Mouse (Mus musculus): ENCODE results near the gene Xxylt1. TPM values are rescaled to one million over a fixed set of nuclear protein-coding genes. Genes with fewer than 3 reads are reported as not detected.

The Xxylt1 gene
- total and polyA plus RNA-seq, 3 experiments: 21.5 to 45.7 (median 35.1) TPM

DNA sequence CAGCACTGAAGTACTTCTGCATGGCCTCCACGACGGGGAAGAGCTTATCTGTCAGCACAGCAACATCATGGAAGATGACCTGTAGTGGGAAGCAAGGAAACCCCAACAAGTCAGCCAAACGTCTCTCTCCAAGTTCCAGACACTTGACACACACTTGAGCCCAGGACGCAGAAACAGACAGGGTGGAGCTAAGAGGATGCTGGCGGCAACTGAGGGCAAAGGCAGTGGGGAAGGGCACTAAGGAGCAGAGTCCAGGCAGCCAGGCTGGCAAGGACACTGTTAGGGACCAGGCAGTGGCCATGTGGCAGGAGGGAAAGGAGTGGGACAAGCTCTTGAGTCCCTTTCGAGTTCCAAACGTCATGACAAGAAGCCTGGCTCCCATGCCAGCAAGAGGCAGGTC lies 30.5 kb downstream of the Xxylt1 start:
- H3K4me3 ChIP-seq (replicated peaks in 1 of 3; ENCODE audit: low read depth in 2 of 3, low read length in 2 of 3, poor library complexity in 1 of 3): no peak overlapping the region
- H3K36me3 ChIP-seq (replicated peaks in 1 of 2; ENCODE audit: control insufficient read depth in 1 of 2, insufficient read depth in 1 of 2, low read length in 1 of 2): peaks cover 4 to 43% of the 10 kb centered on the region in 2 experiments
- H3K79me2 ChIP-seq (replicated peaks; ENCODE audit: control insufficient read depth, extremely low read depth, insufficient read depth, poor library complexity, severe bottlenecking): no peaks in the 10 kb centered on the region; the same call in 1 of the 2 replicates
- peaks cover 25 to 70% of the 10 kb centered on the region in 2 experiments for H3K4me1 ChIP-seq (ENCODE audit: control insufficient read depth in 1 of 2, insufficient read depth in 2 of 2)
- H3K27me3 ChIP-seq (replicated peaks): no peaks in the 10 kb centered on the region
- H3K9ac ChIP-seq (ENCODE audit: insufficient read depth, low read depth): no peak overlapping the region
- DNase-seq (ENCODE audit: extremely low read depth): no peak
- H3K4me2 ChIP-seq (ENCODE audit: insufficient read depth, low read depth, poor library complexity, severe bottlenecking): no peak overlapping the region
- H3K27ac ChIP-seq (ENCODE audit: insufficient read depth, low read depth): no peak overlapping the region
- H3K9me3 ChIP-seq (replicated peaks; ENCODE audit: low read length): no peaks in the 10 kb centered on the region
- TF ChIP-seq MAFK (IDR thresholded peaks at IDR 0.05; ENCODE audit: insufficient replicate concordance, low read length) (no peak), ZKSCAN1 (IDR thresholded peaks at IDR 0.05; ENCODE audit: borderline replicate concordance, low read depth, low read length) (no peak), ETS1 (conservative IDR thresholded peaks at IDR 0.05; ENCODE audit: low read depth, low read length) (no peak), MAX (IDR thresholded peaks at IDR 0.05; ENCODE audit: low read length) (no peak), HCFC1 (IDR thresholded peaks at IDR 0.05; ENCODE audit: low read depth, low read length) (no peak)
- dilution Hi-C loops (cut with MboI; ENCODE audit: extremely low pct_ligation_motif_present, extremely low pct_unique_long_range_greater_than_20kb, low sequenced_read_pairs) (no loop called here), in situ Hi-C loops (cut with MboI; ENCODE audit: low pct_ligation_motif_present, low pct_unique_long_range_greater_than_20kb, low sequenced_read_pairs) (loop anchor here (10.0 to 25.0 kb wide), 3 partner anchors 166 to 788 kb away; partner anchors contain the start of gene Cpn2)

DNA sequence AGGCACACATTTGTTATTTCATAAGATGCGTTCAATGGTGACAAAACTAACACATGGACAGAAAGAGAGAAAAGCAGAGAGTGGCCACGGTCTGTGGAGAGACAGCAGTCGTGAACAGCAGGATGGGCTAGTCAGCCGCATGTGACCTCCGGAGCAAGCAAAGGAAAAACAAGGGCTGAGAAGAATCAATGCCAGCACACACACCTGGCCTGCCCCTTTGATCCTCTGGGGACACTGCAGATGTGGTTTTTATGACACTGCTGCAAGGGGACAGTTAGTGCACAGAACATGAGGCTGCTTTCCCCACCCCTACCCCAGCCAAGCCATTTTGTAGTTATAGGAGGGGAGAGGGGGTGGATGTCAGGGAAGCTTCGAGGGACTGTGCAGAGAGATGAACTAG lies 33.0 kb downstream of the Xxylt1 start:
- Histone ChIP-seq H3K4me2 (ENCODE audit: insufficient read depth, low read depth, poor library complexity, severe bottlenecking) (no peak overlapping the region), H3K27me3 (replicated peaks) (no peaks in the 10 kb centered on the region), H3K9ac (ENCODE audit: insufficient read depth, low read depth) (no peak overlapping the region), H3K9me3 (replicated peaks; ENCODE audit: low read length) (no peaks in the 10 kb centered on the region), H3K27ac (ENCODE audit: insufficient read depth, low read depth) (no peak overlapping the region), H3K4me3 (replicated peaks in 1 of 3; ENCODE audit: low read depth in 2 of 3, low read length in 2 of 3, poor library complexity in 1 of 3) (no peak overlapping the region), H3K79me2 (replicated peaks; ENCODE audit: control insufficient read depth, extremely low read depth, insufficient read depth, poor library complexity, severe bottlenecking) (no peaks in the 10 kb centered on the region; the same call in 1 of the 2 replicates), H3K36me3 (replicated peaks in 1 of 2; ENCODE audit: control insufficient read depth in 1 of 2, insufficient read depth in 1 of 2, low read length in 1 of 2) (peaks cover 4 to 38% of the 10 kb centered on the region in 2 experiments), H3K4me1 (ENCODE audit: control insufficient read depth in 1 of 2, insufficient read depth in 2 of 2) (peaks cover 25 to 90% of the 10 kb centered on the region in 2 experiments)
- dilution Hi-C loops (cut with MboI; ENCODE audit: extremely low pct_ligation_motif_present, extremely low pct_unique_long_range_greater_than_20kb, low sequenced_read_pairs) (no loop called here), in situ Hi-C loops (cut with MboI; ENCODE audit: low pct_ligation_motif_present, low pct_unique_long_range_greater_than_20kb, low sequenced_read_pairs) (no loop called here)
- peak; percentile 38 for TF ChIP-seq USF1 (IDR thresholded peaks at IDR 0.05; ENCODE audit: low read depth, low read length)
- TF ChIP-seq MXI1 (IDR thresholded peaks at IDR 0.05; ENCODE audit: low read depth, low read length): peak; percentile 52; the same call in 1 of the 2 replicates
- TF ChIP-seq GABPA (IDR thresholded peaks at IDR 0.05; ENCODE audit: insufficient replicate concordance, low read depth, low read length): no peak
- peak; percentile 87 for TF ChIP-seq BHLHE40 (IDR thresholded peaks at IDR 0.05; ENCODE audit: low read depth, low read length)
- TF ChIP-seq ETS1 (conservative IDR thresholded peaks at IDR 0.05; ENCODE audit: low read depth, low read length): peak; percentile 77
- 0 out of 2 replicates have a peak, but pooled peaks have one; percentile 17 for TF ChIP-seq MYC (IDR thresholded peaks at IDR 0.05; ENCODE audit: low read depth, low read length)
- TF ChIP-seq RCOR1 (conservative IDR thresholded peaks at IDR 0.05; ENCODE audit: low read depth, low read length): no peak
- no peak for TF ChIP-seq ZNF384 (IDR thresholded peaks at IDR 0.05; ENCODE audit: low read depth, low read length)
- TF ChIP-seq MAX (IDR thresholded peaks at IDR 0.05; ENCODE audit: low read length): peak; percentile 41
- peak; percentile 36; the same call in 1 of the 2 replicates for TF ChIP-seq MEF2A (IDR thresholded peaks at IDR 0.05; ENCODE audit: borderline replicate concordance, low read depth, low read length)
- peak; percentile 83 for TF ChIP-seq TCF12 (IDR thresholded peaks at IDR 0.05; ENCODE audit: low read depth, low read length)
- 0 out of 2 replicates have a peak, but pooled peaks have one; percentile 57 for TF ChIP-seq MAZ (IDR thresholded peaks at IDR 0.05; ENCODE audit: low read depth, low read length)
- TF ChIP-seq EP300 (IDR thresholded peaks at IDR 0.05; ENCODE audit: low read length): peak; percentile 54
- DNase-seq (ENCODE audit: extremely low read depth): peak; percentile 87
